Mouse (Mus musculus) gastrocnemius, postnatal 10 days (tissue): ENCODE results near the gene Adamtsl5. TPM values are rescaled to one million over a fixed set of nuclear protein-coding genes. Genes with fewer than 3 reads are reported as not detected.
A peak's percentile ranks its signal among the peaks of the same experiment; 100 is the strongest.
"Not testable (repeated sequence)": the region's sequence is repeated elsewhere in the genome, so short reads cannot be mapped to it uniquely, and the experiment has no call there.

ENCODE experiments used
- DNase-seq: peaks from one replicate; pipeline ENCODE4 v3.0.0; 2021; ENCODE audit warnings: mixed read lengths
- total RNA-seq, 2 experiments: library from RNA; stranded (reverse); gene quantifications; 2 replicates each; pipeline ENCODE4 v1.2.3; 2021

Adamtsl5 gene
- total RNA-seq, 2 experiments from 2014 or later = 15.2 to 20.4 TPM

DNA sequence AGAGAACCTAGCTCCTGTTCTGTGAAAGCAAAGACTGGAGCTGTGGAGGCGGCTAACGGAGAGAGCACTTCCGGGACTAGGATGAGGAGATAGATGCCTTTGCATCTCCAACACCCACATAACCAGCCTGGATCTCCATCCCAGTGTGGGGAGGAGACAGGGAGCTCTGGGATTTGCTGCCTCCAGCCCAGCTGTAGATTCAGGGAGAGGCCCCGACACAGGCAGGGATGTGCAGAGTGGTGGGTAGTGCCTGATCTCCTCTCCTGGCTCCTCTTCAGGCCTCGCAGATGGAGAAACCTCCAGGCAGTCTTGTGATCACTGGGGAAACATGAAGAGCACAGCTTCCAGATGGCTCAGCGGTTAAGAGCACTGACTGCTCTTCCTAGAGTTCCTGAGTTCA, 24.5 kb upstream of the Adamtsl5 start:
- DNase-seq = no peak

DNA sequence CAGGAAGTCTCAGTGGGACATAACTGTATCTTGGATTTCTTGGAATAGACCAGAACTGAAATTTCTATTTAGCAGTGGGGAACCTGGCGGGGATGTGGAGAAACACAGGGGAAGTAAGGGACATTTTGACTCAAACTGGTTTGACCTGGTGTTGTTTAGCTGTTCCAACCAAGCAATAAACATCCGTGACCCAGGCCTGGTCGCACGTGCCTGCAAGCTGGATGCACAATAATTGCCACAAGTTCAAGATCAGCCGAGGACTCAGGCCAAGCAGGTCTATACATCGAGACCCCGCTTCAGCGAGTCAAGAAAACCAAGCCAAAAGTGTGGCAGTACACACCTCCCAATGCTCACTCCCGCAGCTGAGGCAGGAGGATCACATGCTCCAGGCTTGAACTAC, 23.8 kb upstream of the Adamtsl5 start:
- no peak for DNase-seq

DNA sequence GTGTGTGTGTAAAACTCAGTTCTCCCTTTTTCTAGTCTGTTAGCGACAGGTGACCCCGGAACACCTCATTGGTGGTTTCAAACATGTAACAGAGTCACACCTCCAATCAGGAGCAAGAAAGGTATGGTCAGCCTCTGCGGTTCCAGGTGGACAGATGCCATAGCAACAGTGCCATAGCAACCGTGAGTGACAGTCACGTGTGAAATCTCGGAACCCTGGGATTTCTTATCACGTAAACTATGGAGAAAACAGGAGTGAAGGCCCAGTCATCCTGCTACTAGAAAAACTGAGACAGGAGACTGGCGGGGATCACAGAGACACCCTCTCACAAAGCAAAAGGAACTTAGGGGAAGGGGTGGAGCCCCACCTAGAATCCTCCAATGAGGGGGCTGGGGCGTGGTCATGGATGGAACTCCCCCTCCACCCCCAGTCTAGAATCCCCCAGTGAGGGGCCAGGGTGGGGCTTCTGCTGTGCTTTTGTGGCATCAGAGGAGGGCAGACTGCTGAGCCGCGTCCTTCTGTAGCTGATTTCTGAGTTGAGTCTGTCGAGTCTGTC, 23.3 kb upstream of the Adamtsl5 start:
- DNase-seq = no peak

DNA sequence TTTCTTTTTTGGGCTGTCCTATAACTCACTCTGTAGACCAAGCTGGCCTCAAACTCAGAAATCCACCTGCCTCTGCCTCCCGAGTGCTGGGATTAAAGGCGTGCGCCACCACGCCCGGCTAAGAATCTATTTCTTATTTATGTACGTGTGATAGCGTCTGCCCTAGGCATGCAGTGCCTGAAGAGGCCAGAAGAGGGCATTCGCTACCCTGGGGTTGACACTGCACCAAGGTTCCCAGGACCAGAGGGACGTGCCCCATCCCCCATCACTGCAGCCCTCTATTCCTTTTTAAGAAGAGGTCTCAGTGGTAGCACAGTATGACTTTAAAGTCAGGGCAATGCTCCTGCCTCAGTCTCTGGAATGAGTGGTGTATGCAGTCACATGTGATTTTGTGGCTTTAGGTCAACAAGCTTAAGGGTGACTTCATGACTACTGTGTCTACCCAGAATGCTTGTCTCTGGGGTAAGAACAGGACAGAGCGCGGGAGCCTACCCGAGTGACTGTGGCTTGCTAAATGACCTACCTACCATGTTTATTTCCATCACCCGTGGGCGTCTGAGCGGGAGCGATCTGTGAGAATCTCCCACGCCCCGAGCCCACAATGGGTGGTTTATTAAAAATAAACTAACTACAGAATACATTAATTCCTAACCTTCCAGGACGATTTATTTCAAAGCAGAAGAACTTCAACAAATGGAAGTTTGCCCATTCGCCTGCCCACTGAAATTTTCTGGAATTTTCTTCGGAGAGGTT, 22.0 kb upstream of the Adamtsl5 start:
- no peak for DNase-seq

DNA sequence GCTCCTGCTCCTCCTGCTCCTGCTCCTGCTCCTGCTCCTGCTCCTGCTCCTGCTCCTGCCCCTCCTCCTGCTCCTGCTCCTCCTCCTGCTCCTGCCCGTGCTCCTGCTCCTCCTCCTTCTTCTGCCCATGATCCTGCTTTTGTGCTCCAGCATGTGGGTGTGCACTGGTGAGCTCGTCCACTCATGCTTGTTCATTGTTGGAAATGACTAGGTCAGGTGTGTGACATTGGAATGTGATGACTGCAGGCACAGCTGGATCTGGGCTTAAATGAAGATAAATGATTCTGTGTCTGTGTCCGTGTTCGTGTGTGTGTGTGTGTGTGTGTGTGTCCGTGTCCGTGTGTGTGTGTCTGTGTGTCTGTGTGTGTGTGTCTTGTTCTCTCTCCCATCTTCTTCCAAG, 20.2 kb upstream of the Adamtsl5 start:
- DNase-seq = no peak

DNA sequence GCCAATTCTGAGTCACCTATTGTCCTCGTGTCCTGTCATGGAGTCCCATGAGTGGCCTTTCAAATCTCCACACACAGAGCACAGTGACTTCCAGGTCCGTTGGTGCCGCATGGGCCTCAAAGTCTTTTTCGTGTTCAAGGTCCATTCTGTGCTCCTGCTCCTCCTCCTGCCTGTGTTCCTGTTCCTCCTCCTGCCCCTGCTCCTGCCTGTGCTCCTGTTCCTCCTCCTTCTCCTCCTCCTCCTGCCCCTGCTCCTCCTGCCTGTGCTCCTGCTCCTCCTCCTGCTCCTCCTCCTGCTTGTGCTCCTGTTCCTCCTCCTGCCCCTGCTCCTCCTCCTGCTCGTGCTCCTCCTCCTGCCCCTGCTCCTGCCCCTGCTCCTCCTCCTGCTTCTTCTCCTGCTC, 19.7 kb upstream of the Adamtsl5 start:
- no peak for DNase-seq

DNA sequence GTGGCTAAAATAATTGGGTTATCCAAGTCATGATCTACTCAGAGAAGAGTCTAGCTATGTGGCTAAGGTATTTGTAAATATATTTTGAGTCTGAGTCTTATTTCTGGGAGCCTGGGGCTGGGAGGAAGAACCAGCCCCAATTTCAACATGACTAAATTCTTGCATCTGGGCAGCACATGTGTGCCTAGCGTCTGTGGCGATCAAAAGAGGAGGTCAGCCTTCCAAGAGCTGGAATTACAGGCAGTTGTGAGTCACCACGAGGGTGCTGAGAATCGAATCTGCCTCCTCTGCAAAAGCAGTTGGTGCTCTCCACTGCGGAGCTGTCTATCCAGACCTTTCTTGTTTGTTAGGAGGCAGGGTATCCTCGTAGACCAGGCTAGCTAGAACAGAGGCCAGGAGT, 17.5 kb upstream of the Adamtsl5 start:
- no peak for DNase-seq

DNA sequence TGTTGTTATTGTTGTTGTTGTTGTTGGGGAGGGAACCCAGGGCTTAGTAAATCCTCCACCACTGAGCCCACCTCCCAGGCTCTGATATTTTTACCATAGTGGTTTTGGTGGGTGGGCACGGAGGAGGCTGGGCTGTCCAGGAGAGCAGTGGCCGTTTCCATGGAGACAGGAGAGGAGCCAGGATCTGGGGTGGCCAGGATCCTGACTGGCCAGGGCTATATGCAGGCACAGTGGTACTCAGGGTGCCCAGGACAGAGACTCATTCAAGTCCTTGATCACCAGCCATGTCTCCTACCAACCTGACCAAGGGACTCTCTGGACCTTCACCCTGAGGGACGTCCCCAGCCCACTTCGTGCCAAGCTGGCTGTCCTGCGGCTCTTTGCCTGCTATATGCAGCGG, 15.5 kb upstream of the Adamtsl5 start:
- DNase-seq = no peak

DNA sequence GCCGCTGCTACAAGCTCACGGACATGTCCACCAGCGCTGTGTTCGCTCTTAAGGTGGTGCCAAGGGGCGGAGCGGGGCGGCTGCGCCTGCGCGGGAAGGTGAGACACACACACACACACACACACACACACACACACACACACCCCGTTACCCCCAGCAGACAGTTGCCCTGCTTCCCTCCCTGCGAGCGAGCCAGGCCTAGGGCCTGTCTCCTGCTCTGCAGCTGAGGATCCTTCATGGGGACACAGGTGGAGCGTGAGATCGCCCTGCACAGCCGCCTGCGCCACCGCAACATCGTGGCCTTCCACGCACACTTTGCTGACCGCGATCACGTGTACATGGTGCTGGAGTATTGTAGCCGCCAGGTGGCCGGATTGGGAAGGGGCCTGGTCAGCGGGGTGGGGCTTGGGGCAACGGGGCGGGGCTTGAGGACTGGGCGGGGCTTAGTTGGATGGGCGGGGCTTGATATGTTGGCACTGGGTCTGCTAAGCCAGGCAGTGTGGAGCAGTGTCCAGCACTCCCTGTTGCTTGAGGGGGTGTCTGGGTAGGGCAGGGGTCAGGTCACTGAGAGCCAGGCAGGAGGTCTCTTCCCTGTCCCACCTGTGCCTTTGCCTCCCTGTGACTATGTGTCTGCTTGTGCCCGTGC, 9.9 kb upstream of the Adamtsl5 start:
- DNase-seq = no peak

DNA sequence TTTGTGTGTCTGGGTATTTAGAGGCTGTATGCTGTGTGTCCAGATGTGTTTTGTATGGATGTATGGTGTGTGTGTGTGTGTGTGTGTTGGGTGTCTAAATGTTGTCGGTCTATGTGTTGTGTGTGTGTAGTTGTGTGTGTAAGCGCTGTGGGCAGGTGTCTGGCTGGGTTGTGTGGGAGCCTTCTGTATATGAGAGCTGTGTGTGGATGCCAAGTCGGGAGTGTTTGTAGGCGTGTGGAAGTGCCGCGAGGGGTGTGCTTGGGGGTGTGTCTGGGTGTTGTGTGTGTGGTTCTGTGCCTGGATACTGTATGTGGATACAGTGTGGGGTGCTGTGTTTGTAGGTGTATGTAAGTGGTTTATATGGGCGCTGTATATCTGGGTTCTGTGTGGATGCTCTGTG, 9.1 kb upstream of the Adamtsl5 start:
- DNase-seq = no peak

DNA sequence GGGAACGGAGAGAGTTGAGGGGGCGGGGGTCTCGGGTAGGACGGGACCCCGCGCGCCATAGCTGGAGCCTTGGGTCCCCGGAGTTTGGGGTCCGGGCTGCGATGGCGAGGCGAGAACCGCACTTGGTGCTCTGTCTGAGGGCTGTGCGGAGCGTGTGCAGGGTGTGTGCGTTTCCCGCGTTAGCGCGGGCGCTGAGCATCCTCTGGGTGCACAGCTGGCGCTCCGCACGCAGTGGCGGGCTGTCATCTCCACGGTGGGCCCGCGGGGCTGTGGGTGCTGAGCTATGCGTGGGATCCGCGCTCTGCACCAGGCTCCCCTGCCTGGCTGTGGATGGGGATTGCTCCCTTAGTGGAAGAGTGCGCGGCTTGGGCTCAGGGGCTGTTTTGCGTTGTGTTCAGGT, 8.5 kb upstream of the Adamtsl5 start:
- DNase-seq = no peak

DNA sequence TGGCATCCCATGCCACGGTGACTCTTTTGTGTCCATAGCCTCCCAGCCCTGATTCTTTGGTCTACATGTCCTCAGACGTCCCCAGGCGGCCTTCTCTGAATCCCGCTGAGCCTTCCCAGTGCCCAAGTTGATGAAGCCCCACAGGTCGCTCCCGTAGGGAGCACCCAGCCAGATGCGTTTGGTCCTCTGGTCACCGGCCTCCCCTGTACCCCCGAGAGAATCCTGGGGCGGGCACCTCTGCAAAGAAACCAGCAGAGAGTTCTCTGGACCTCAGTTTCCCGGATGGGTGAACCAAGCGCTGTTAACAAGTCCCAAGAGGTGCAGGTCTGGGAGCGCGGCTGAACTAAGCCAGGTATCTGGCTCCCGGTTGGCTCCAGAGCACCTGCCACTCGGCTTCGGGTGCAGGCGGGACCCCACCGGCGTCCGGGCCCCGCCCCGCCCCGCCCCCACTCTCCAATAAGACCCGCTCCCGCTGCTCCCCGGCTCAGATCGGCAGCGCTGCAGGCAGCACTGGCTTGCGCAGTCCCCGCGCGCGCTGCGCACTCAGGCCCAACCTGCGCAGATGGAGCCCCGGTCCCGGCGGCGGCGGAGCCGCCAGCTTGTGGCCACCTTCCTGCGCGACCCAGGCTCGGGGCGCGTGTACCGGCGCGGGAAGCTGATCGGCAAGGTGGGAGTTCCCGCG, 7.9 kb upstream of the Adamtsl5 start, which contains the start of gene Plk5:
Gene Plk5, plus strand, starts transcription at position 459 of the 682 bp plus-strand sequence.
- DNase-seq = no peak

DNA sequence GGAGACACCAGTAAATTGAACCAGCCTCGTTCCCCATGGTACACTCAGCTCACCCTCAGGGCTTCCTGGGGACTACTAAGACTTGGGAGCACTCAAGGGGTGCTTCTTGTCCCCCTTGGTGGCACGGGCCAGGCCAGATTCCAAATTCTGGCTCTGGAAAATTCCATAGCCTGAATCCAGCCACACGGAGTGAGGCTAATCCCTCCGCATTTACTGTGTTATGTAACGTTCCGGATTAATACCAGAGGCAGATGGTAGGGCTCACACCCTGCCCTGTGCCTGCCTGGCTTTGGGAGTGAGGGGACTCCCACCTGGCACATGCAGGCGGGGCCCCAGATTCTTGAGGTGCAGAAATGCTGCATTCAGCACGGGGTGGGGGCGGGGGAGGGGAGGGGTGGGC, 7.2 kb upstream of the Adamtsl5 start:
- no peak for DNase-seq

DNA sequence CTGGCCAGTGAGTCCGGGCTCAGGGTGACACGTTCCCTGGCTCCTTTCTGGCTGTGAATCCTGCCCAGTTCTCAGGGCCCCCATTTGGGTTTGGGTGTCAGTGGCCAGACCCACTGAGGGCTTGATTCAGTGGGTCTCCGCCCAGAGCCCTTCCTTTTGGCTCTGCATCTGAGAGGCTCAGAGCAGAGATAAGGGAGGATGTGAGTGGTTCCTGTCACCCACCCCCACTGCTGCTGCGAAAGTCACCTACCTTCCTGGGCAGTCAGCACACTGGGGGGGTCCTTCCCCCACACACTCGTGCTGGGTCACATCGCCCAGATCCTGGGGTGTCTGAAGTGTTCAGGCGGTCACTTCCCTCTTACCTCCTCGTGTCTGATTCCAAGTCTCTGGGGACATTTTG, 4.5 kb upstream of the Adamtsl5 start:
- no peak for DNase-seq

DNA sequence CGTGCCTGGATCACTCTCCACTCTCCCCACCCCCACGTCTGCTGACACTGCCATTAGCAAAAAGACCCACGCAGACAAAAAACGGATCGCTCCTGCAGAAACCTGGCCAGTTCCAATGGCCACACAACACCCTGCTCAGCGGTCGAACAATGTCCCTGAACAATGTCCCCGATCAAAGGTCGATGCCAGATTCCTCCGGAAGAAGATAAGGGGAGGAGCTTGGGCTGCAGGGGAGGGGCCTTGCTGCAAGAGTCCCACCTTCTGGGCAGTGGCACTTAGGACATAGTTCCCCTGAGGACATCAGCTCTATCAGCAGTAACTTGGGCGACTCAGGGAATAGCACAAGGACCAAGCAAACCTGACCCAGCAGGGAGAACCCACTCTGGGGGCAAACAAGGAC, 3.7 kb upstream of the Adamtsl5 start:
- DNase-seq = no peak

DNA sequence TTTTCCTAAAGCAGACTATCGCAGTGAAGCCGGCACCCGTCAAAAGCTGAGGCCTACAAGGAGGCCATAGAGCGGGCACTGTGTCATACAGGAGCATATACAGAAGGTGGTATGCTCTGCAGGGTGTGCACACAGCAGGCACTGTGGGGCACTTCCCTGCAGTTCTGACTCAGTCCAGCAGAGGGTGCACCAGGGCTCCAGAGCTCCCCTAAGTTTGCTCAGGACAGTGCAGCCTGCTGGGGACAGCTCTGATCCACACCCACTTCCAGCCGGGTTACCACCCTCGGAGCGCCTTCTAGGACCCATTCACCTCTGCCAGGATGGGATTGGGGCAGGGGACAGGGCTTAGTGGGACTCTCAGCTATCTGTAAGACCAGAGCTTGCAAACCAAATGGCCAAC, 2.1 kb upstream of the Adamtsl5 start:
- DNase-seq = peak; percentile 91

DNA sequence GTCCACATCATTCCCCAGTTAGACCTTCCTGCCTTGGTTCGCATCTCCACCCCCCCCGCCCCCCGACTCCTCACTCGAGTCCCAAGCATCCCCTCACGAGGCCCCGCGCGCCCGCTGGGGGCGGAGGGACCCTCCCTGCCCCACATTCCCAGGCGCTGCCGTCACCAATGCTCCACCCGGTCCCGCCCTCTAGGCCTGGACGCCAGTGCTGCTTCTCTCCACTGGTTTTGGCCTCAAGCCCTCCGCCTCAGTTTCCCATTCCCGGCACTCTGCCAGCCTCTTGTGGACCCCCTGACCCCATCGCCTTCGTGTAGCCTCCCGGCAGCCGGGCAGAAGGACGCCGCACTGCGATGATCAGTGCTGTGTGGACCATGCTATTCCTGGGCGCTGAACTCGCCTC, 769 bp upstream of the Adamtsl5 start:
- no peak for DNase-seq

DNA sequence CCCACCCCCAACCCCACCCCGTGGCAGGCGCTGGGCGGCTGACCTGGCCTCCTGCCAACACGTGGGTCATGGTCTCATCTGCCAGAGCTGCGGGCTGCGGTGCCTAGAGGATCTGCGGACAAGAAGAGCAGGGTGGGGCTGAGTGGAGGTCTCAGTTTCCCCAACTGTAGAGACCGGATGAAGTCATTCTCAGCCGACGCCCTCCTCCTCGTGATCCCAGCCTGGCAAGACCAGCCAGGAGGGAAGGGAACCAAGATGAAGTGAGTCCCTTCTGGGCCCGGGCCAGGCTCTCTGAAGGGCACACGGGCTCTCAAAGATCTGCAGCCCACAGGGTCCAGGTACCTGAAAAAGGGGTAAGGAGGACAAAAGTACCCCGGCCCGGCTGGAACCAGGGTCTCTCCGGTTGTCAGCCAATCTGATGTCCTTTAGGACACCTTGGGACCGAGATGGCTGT, 671 bp downstream of the Adamtsl5 start:
- DNase-seq = no peak

DNA sequence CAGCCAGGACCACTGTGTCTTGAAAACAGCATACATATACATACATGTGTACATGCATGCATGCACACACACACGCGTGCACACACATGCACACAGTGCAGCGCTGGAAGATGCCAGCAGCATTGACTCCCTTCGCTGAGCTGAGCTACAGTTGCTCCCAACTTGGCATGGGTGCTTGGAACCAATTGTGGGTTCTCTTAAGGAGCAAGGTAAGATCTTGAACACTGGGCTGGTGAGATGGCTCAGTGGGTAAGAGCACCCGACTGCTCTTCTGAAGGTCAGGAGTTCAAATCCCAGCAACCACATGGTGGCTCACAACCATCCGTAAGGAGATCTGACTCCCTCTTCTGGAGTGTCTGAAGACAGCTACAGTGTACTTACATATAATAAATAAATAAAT, 2.3 kb downstream of the Adamtsl5 start:
- DNase-seq = not testable (repeated sequence)

DNA sequence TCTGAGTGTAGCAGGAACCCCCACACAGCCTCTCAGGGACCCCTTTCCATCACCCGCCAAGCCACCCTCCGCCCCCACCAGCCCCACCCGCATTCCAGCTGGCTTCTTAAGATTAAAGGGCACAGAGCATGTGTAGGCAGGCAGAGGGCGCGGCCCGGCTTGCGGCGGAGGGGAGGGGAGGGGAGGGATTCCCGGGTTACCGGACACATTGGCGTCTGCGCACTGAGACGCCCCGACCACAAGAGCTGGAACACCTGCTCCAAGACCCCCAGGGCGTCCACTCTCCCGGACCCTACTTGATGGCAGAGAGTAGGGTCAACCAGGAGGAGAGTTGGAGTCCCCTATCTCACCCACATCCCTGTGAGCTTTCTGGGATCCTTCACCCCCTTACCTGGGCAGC, 3.1 kb downstream of the Adamtsl5 start:
- no peak for DNase-seq

DNA sequence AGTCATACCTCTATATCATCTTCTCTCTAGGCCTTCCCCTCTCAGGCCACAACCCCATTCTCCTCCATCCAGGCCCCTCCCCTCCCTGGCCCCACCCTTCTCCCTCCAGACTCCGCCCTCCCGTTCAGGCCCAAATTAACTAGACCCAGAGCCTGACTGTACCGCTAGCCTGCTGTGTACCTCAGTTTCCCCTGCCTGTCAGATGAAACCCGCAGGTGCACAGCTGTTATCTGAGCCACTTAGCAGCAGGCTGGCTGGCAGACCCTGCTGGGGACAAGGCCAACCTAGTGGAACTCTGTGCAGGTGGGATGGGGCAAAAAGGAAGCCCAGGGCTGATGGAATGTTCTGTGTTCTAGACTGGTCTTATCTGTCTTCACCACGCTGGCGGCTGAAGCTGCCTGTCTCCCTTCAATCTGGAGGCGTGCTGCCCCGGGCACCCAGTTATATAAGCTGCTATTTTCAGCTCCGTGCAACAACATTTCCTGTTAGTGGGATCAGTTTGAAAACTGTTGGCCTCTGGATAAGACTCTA, 4.0 kb downstream of the Adamtsl5 start:
- DNase-seq = no peak

DNA sequence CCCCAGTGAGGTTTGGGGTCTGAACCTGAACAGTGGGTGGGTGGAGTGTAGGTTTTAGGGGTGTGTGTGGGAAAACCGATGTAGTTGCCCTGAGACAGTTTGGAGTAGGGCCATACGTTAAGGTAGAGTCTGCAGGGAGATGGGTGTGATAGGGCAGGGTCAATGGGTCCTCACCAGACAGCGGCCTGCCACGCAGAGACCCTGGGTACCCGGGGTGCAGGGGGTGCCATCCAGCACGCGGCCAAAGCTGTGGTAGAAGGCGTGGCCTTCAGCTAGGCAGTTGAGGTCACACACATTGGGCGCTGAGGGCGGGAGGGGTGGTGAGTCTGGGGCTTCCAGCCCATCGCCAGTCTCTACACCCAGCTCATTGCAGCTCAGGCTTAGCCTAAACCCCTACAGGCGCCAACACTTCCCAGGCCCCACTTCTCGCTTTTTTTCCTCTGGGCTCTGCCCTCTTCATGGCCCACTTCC, 4.8 kb downstream of the Adamtsl5 start:
- DNase-seq = no peak
